Mouse (Mus musculus): ENCODE data around the gene Nat10. TPM values are rescaled to one million over a fixed set of nuclear protein-coding genes. Genes with fewer than 3 reads are reported as not detected.

Nat10 gene
- total RNA-seq (2017) = 25.1 to 46.8 TPM (median 32.7 TPM) in 3 replicates

DNA sequence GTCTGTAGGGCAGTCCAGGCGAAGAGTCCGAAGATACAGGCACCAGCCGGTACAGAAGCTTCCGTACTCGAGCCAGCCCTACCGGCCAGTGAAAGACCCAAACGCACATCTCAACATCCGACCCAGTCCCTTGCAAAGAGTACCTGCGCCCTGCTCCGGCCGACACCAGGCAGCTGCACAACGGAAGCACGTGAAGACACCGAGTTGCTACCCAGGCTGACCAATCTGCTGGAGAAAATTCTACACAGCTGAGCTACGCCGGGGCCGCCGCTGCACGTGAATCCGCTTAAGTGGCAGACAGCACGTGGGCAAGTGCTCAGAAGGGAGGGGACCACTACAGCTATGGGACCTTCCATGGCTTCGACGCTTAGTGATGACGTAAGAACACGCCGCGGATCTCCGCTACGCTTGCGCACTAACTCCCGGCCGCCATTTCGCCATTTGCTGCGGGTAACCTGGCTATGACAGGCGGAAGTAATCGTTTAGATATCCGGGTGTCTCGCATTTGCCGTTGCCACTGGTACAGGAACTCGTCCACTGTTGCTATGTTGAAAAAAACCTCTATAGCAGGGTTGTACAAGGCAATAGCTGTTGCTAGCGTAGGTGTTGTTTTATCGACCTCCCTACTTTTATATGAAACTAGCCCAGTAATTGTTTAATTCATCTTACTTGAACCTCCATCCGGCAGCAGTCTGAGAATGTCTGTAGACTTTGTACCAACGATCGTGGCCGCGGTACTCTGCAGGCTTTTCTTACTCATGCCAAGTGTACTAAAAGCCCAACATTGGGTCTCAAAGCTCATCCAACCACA, at the start of gene Nat10:
TSS of gene Nat10 (minus strand) at position 365 of the 811 bp plus-strand sequence.
- ATAC-seq (replicated peaks; ENCODE audit: insufficient number of reproducible peaks, low FRiP score, low TSS enrichment, poor library complexity, severe bottlenecking) = peak; percentile 97

DNA sequence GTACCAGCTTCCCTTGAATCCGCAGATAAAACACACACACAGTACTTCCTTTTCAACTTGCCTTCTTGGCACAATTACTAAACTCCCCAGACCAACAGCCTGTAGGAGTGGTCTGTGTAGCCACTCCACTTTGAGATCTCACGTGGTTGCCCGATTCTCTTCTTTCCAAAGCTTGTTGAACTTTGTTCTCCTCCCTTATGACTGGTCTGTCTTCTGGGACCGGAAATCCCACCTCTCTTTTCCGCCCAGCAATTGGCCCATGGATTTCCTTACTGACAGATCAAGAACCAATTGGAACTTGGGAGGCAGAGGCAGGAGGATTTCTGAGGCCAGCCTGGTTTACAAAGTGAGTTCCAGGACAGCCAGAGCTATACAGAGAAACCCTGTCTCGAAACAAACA, 49.3 kb upstream of the Nat10 start:
- no peak for ATAC-seq (replicated peaks; ENCODE audit: insufficient number of reproducible peaks, low FRiP score, low TSS enrichment, poor library complexity, severe bottlenecking)

DNA sequence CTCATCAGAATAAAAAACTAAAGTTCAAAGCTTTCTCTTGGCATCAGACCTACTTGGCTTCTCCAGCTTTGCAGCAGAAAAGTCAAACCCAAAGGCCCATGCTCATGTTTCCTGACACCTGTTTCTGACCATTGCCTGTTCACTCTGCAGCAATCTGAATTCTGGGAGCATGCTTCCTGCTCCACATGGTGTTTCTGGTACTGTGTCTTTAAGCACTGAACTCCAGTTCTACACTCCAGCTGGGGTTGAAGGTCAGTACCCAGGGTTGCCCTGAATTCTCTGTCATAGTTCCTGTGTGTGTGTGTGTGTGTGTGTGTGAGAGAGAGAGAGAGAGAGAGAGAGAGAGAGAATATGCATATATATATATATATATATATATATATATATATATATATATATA, 47.4 kb upstream of the Nat10 start:
- no peak for ATAC-seq (replicated peaks; ENCODE audit: insufficient number of reproducible peaks, low FRiP score, low TSS enrichment, poor library complexity, severe bottlenecking)

DNA sequence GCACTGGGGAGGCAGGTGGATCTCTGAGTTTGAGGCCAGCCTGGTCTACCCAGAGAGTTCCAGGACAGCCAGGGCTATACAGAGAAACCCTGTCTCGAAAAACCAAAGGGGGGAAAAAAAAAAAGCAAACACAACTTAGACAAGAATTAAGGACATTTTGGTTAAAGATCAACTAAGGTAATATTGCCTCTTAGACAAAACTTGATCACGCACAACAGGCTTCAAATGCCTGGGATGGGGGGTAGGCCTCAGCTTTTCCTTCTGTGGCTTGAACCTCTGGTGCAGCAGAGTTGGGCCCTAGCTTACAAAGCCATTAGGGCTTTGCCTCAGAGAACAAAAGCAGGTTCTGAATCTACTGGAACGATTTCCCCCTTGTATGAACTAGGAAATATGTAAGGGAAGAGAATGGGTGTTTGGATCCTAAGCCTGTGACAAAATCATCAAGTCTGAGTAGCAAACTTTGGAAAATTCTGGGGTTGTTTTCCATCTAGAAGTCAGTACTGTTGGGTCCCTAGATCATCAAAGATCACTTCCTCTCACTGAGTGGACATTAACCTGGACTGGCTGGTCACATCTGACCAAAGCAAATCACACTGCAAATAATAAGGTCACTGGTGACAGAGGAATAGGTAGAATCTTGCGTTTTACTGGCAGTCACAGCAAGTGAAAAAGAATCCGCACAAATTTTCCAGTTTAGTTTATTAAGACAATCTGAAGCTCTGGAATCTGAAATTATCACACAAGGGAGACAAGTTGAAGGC, 42.9 kb upstream of the Nat10 start:
- ATAC-seq (replicated peaks; ENCODE audit: insufficient number of reproducible peaks, low FRiP score, low TSS enrichment, poor library complexity, severe bottlenecking) = no peak

DNA sequence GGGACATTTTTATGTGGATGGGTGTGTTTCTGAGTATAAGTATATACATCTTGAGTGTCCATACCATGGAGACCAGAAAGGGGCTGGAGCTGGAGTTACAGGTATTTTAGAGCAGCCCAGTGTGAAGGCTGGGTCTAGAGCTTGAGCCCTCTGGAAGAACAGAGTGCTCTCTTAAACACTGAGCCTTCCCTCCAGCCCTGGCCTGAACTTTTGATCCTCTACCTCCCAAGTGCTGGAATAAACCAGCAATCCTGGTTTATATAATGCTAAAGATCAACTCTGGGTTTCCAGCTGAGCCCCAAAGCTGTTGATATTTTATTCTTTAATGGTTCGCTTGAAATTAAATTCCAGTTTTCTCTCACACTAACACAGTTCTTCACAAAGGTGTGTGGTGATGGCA, 41.4 kb upstream of the Nat10 start:
- no peak for ATAC-seq (replicated peaks; ENCODE audit: insufficient number of reproducible peaks, low FRiP score, low TSS enrichment, poor library complexity, severe bottlenecking)

DNA sequence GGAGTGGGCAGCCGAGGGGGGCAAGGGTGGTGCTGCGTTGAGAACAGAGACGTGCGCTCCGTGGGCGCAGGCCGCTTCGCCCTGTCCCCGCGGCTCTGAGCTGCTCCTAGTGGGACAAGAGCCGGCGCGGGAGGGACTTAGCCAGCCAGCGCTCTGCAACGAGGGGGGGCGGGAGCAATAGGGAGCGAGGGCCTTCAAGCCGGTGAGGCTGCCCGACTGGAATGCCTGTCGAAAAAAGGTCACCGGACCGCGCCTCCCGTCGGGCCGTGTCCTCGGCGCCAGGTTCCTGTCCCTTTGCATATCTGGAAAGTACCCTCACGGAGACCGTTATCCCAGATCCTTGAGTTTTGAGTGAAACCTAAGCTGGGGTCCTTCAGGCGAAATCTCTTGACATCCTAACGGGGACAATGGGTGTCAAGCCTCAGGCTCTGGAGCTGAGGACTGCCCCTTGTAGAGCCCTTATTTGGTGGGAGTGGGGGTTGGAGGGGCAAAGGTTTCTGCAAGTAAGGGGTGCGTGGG, 36.5 kb upstream of the Nat10 start, which contains the start of gene Caprin1:
TSS of gene Caprin1 (minus strand) at position 159 of the 519 bp plus-strand sequence.
- peak; percentile 80 for ATAC-seq (replicated peaks; ENCODE audit: insufficient number of reproducible peaks, low FRiP score, low TSS enrichment, poor library complexity, severe bottlenecking)

DNA sequence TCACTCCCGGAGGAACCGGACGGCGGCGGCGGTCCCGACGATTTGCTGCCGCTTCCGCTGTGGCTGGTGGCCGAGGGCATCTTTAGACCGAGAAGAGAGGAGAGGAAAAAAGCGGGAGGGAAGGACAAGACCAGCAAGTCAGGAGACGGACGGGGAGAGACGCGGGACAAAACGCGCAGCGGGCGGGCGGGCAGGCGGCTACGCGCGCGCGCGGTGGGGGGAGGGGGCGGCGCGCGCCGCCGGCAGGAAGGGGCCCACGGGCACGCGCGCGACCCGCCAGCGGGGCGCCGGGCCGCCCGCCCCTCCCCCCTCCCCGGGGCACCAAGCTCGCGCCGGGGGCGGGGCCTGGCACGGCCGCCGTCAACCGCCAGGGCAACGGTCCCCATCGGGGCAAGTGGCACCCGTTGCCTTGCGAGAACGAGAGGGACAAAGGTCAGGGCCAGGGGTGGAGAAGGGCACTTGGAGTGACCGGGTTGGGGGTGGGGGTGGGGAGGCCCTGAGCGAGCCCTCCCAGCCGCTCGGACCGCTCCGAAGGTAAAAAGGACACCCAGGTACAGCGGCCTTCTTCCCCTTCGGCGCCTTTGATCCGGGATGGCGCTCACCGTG, 35.9 kb upstream of the Nat10 start:
- ATAC-seq (replicated peaks; ENCODE audit: insufficient number of reproducible peaks, low FRiP score, low TSS enrichment, poor library complexity, severe bottlenecking) = peak; percentile 36; the same call in 1 of the 2 replicates

DNA sequence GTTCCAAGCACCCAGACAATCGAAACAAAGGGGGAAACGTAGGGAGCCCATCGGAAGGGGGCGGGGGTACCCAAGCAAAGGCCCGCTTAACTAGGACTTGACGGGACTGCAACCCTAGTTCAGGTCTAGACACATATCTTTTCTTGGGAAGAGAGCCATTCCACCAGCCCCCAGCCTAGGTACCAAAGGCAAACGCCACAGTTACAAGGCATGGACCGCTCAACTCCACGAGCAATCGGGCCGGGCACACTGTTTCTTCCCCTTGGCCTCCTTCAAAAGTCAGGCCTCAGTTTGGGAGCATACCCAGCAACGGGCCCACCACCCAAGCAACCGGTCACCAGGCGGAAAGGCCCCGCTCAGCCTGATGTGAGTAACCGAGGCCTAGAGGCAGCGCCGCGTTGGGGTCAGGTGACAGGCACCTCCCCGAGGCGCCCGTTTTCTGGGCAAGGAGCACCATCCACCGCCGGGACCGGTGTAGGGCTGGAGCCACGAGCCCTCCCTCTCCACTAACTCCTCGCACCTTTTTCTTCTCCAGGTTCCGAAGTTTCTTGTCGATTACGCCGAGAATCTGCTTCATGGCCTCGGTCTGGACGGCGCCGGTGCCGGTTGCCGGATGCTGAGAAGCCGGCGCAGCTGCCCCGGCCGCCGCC, 35.3 kb upstream of the Nat10 start:
- ATAC-seq (replicated peaks; ENCODE audit: insufficient number of reproducible peaks, low FRiP score, low TSS enrichment, poor library complexity, severe bottlenecking) = peak; percentile 49; the same call in 1 of the 2 replicates

DNA sequence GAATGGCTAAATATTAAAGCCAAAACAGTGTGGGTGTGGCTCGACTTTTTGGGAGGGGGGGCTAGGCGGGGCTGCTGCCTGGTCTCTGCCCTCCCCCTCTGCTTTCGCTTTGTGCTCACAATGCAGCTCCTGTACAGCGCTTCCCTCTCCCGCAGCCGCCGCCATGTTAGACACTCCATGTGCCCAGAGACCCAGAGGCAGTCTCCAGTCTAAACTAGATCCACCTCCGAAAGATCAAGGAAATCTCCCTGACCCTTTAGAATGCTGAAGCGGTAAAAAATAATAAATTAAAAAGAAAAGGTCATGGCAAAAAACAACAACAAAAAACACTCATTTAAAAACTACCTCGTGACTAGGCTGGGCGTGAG, 34.8 kb upstream of the Nat10 start:
- peak; percentile 67 for ATAC-seq (replicated peaks; ENCODE audit: insufficient number of reproducible peaks, low FRiP score, low TSS enrichment, poor library complexity, severe bottlenecking)

DNA sequence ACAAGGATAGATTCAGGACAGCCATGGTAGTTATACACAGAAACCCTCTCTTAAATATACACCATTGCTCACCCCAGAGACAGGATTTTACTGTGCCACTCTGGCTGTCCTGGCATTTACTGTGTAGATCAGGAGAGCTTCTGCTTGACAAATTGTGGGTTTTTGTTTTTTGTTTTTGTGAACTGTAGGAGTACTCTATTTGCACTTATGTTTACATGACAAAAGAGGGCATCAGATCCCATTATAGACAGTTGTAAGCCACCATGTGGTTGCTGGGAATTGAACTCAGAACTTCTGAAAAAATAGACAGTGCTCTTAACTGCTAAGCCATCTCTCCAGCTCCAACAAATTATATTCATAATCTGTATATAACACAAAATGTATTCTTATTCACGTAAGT, 30.9 kb upstream of the Nat10 start:
- ATAC-seq (replicated peaks; ENCODE audit: insufficient number of reproducible peaks, low FRiP score, low TSS enrichment, poor library complexity, severe bottlenecking) = no peak

DNA sequence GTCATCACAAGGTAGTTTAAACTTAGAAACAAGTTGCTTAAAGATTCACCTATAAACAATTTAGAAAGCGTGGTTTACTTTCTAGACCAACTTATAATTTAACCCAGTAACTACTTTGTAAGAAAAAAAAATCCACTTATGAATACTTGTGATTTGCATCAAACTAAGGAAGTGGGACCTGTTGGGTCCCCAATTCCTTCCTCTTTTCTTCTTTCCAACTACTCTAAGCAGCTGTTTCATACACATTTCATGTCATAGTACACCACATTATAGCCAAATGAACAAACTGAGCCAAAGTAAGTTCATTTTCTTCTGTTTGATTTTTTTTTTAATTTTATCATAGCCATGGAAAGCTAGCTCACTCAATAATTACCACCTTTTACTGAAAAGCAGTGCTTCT, 24.7 kb upstream of the Nat10 start:
- ATAC-seq (replicated peaks; ENCODE audit: insufficient number of reproducible peaks, low FRiP score, low TSS enrichment, poor library complexity, severe bottlenecking) = peak; percentile 79; the same call in 1 of the 2 replicates

DNA sequence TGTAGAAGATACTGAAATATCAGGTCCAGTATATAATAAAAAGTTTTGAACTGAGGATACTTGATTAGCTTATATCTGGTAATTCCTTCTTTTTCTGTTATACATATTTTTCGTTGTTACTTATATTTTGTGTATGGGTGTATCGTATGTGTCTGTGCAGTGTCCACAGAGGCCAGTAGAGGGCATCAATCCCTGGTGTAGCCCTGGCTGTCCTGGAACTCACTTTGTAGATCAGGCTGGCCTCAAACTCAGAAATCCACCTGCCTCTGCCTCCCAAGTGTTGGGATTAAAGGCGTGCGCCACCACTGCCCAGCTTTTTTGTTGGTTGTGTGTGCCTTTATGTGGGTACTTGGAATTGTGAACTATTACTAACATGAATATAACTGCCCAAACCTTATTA, 23.6 kb upstream of the Nat10 start:
- ATAC-seq (replicated peaks; ENCODE audit: insufficient number of reproducible peaks, low FRiP score, low TSS enrichment, poor library complexity, severe bottlenecking) = peak; percentile 61; the same call in 1 of the 2 replicates

DNA sequence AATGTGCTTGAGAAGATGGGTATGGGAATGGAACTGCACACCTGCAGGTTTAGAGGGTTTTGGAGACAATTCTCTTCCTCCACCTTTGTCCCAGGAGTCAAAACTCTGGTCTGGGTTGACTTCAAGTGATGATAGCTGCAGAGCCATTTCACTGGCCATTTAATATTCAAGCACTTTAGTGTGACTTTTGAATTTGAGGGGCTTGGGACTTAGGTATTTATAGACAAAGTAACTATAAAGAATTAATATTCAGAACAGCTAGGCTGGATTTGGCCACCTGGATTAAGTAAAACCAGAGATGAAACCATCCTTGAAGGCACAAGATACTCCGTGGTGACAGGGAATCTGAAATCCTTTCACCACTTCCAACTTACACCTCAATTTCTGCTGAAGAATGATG, 1.4 kb upstream of the Nat10 start:
- no peak for ATAC-seq (replicated peaks; ENCODE audit: insufficient number of reproducible peaks, low FRiP score, low TSS enrichment, poor library complexity, severe bottlenecking)

DNA sequence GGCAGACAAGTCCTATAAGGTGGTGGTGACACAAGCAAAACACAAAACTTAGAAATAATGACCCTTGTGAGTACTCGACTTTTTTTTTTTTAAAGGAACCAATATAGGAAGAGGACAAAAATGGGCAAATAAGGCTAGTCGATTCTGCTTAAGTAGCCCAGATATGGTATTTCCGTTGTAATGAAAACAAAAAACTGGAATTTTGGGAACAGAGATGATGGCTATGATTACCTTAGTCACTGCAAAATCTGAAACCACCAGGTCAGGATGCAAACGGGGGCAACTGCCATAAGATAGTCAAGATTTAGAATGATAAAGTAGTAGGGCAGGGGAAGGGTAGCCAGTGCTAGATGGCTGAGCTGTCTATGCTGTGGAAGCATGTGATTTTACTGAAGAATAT, 923 bp upstream of the Nat10 start:
- no peak for ATAC-seq (replicated peaks; ENCODE audit: insufficient number of reproducible peaks, low FRiP score, low TSS enrichment, poor library complexity, severe bottlenecking)

DNA sequence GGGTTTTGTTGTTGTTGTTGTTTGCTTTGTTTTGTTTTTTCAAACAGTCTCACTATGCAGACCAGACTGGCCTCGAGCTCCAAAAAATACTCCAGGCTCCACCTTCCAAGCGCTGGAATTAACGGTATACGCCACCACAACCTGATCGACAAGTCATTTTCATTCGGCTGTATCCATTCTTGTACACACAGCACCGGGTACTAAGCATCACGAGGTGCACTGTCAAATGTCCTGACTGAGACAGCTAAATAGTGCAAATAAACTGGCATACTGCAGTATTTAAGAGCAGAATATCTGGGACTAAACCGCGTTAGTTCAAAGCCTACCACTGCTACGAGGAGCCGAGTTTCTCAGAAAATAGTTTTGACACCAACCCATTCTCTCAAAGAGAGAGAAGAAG, 649 bp downstream of the Nat10 start:
- 0 out of 2 replicates have a peak, but pooled peaks have one; percentile 2 for ATAC-seq (replicated peaks; ENCODE audit: insufficient number of reproducible peaks, low FRiP score, low TSS enrichment, poor library complexity, severe bottlenecking)

DNA sequence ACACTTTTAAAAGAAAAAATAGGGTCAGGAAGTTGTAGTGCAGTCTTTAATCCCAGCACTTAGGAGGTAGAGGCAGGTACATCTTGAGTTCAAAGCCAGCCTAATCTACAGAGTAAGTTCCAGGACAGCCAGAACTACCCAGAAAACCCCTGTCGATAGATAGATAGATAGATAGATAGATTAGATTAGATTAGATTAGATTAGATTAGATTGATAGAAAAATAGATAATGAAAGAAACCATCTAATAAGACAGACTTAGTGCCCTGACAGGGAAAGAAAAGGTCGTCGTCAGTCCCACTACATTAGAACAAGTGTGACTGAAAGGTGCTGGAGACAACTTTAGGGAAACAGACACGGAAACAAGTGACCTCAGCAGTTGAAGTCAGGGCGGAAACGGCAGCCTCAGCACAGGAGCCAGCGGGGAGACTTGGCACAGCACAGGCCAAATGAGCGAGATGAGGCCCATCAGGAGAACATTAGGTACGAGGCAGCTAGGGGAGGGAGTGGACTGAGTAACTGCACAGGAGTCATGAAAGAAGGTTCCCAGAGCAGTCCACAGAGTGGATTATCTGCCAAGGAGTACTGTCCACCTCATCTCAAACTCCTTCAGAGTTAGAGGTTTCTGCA, 5.5 kb downstream of the Nat10 start:
- ATAC-seq (replicated peaks; ENCODE audit: insufficient number of reproducible peaks, low FRiP score, low TSS enrichment, poor library complexity, severe bottlenecking) = no peak

DNA sequence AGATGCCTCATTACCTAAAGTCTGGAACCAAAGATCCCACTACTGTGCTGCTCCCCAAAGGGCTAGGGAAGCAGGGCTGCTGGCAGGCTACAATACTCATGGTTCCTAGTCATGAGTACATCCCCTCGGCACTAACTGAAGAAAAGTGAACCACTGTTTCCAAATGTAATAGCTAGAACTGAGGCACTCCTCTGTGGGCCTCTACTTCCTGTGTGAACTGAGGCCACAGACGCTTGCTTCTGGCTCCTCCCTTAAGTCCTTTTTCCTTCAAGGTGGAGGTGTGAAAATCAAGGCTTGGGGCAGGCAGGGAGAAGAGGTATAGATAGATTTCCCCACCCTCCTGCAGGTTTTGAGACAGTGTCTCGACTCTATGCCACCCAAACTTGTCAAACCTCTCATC, 6.5 kb downstream of the Nat10 start:
- ATAC-seq (replicated peaks; ENCODE audit: insufficient number of reproducible peaks, low FRiP score, low TSS enrichment, poor library complexity, severe bottlenecking) = no peak

DNA sequence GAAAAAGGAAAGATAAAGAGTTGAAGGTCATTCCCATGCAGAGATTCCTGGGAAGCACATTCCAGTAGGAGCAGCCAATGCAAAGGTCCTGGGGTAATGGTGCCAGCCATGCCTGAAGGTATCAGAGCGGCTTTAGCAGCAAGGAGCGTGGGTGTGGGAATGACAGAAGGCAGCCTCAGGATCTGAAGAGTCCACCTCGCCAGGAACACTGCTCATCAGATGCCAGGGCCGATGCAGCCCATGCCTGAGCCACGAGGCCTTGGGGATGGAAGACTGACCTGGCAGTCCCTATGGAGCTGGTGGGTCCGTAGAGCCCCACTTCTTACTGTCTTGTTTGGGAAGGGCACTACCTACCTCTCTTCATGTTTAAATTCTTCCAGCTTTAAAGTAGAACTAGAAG, 9.3 kb downstream of the Nat10 start:
- no peak for ATAC-seq (replicated peaks; ENCODE audit: insufficient number of reproducible peaks, low FRiP score, low TSS enrichment, poor library complexity, severe bottlenecking)
